Mouse (Mus musculus) CH12.LX (cell line): ENCODE data around the gene Itpr1. TPM values are rescaled to one million over a fixed set of nuclear protein-coding genes. Genes with fewer than 3 reads are reported as not detected.

Source experiments
- DNase-seq: peaks from one replicate; pipeline ENCODE4 v3.0.0-alpha.2; 2013; ENCODE audit errors: extremely low read depth
- H3K27ac ChIP-seq: 2 replicates; pipeline ENCODE4 v1.5.1; 2012; ENCODE audit warnings: low read depth, mild to moderate bottlenecking, control low read depth, moderate library complexity; ENCODE audit not compliant: insufficient read depth
- H3K27me3 ChIP-seq: replicated peaks from 2 replicates; pipeline ENCODE3; 2012; ENCODE audit warnings: inconsistent platforms
- H3K36me3 ChIP-seq, 2 experiments: replicated peaks in 1 of 2; 2 replicates each; pipeline versions ENCODE3 to v1.6.1; 2012; ENCODE audit warnings: inconsistent platforms in 1 of 2, low read length in 1 of 2, mild to moderate bottlenecking in 1 of 2, mixed read lengths in 1 of 2, moderate library complexity in 1 of 2; ENCODE audit not compliant: control insufficient read depth in 1 of 2, insufficient read depth in 1 of 2
- H3K4me1 ChIP-seq, 2 experiments: 2 replicates each; pipeline ENCODE4 v1.6.1; 2012; ENCODE audit warnings: inconsistent platforms in 1 of 2, moderate library complexity in 1 of 2; ENCODE audit not compliant: insufficient read depth in 2 of 2, control insufficient read depth in 1 of 2
- H3K4me2 ChIP-seq: 2 replicates; pipeline ENCODE4 v1.6.1; 2012; ENCODE audit warnings: low read depth, mild to moderate bottlenecking, control low read depth; ENCODE audit not compliant: poor library complexity, insufficient read depth, severe bottlenecking
- H3K4me3 ChIP-seq, 3 experiments: fragments of 150-350 bp in 1 of 3; sonication (generic) in 1 of 3; replicated peaks in 1 of 3; 2 replicates each; pipeline versions ENCODE3 to v1.5.1; 2011 to 2012; ENCODE audit warnings: low read depth in 2 of 3, low read length in 2 of 3, mild to moderate bottlenecking in 2 of 3, moderate library complexity in 2 of 3, control low read depth in 1 of 3, improper control_type of control experiment in 1 of 3, inconsistent platforms in 1 of 3, mixed read lengths in 1 of 3; ENCODE audit not compliant: poor library complexity in 1 of 3
- H3K79me2 ChIP-seq: replicated peaks from 2 replicates; pipeline ENCODE4 v1.6.1; 2012; ENCODE audit warnings: mild to moderate bottlenecking, moderate library complexity; ENCODE audit not compliant: control insufficient read depth, poor library complexity, insufficient read depth, severe bottlenecking; ENCODE audit errors: extremely low read depth
- H3K9ac ChIP-seq: 2 replicates; pipeline ENCODE4 v1.6.1; 2012; ENCODE audit warnings: low read depth, mild to moderate bottlenecking, control low read depth, moderate library complexity; ENCODE audit not compliant: insufficient read depth
- H3K9me3 ChIP-seq: replicated peaks from 2 replicates; pipeline ENCODE3; 2012; ENCODE audit warnings: low read length, inconsistent platforms, mixed read lengths
- BHLHE40 ChIP-seq: IDR thresholded peaks from 2 replicates; pipeline ENCODE4 v1.6.1; 2011; ENCODE audit warnings: mild to moderate bottlenecking, low read depth, low read length, improper control_type of control experiment
- CHD1 ChIP-seq: IDR thresholded peaks from 2 replicates; pipeline ENCODE4 v1.6.1; 2012; ENCODE audit warnings: low read depth, low read length, improper control_type of control experiment, inconsistent platforms
- CTCF ChIP-seq, 2 experiments: IDR thresholded peaks in 1 of 2; conservative IDR thresholded peaks in 1 of 2; 2 replicates each; pipeline ENCODE4 v1.5.1; 2011 to 2012; ENCODE audit warnings: low read depth in 2 of 2, low read length in 2 of 2, improper control_type of control experiment in 1 of 2, inconsistent platforms in 1 of 2, mild to moderate bottlenecking in 1 of 2, moderate library complexity in 1 of 2
- EP300 ChIP-seq: IDR thresholded peaks from 2 replicates; pipeline ENCODE4 v1.6.1; 2011; ENCODE audit warnings: low read length, improper control_type of control experiment
- ETS1 ChIP-seq: conservative IDR thresholded peaks from 2 replicates; pipeline ENCODE4 v1.6.1; 2012; ENCODE audit warnings: low read depth, mild to moderate bottlenecking, inconsistent platforms, low read length, improper control_type of control experiment, moderate library complexity
- HCFC1 ChIP-seq: IDR thresholded peaks from 2 replicates; pipeline ENCODE4 v1.6.1; 2012; ENCODE audit warnings: low read depth, mild to moderate bottlenecking, inconsistent platforms, low read length, improper control_type of control experiment
- JUND ChIP-seq: conservative IDR thresholded peaks from 2 replicates; pipeline ENCODE4 v1.6.1; 2011; ENCODE audit warnings: low read depth, low read length, improper control_type of control experiment
- MAFK ChIP-seq: IDR thresholded peaks from 2 replicates; pipeline ENCODE4 v1.6.1; 2011; ENCODE audit warnings: low read length, improper control_type of control experiment; ENCODE audit not compliant: insufficient replicate concordance
- MAX ChIP-seq: IDR thresholded peaks from 2 replicates; pipeline ENCODE4 v1.6.1; 2011; ENCODE audit warnings: low read length, improper control_type of control experiment
- MAZ ChIP-seq: IDR thresholded peaks from 2 replicates; pipeline ENCODE4 v1.6.1; 2012; ENCODE audit warnings: low read depth, mild to moderate bottlenecking, inconsistent platforms, low read length, improper control_type of control experiment, moderate library complexity
- POLR2AphosphoS2 ChIP-seq: IDR thresholded peaks from 2 replicates; pipeline ENCODE4 v1.6.1; 2011; ENCODE audit warnings: low read depth, low read length, improper control_type of control experiment
- RCOR1 ChIP-seq: conservative IDR thresholded peaks from 2 replicates; pipeline ENCODE4 v1.6.1; 2012; ENCODE audit warnings: low read depth, mild to moderate bottlenecking, inconsistent platforms, low read length, improper control_type of control experiment
- SIN3A ChIP-seq: IDR thresholded peaks from 2 replicates; pipeline ENCODE4 v1.6.1; 2012; ENCODE audit warnings: low read length, improper control_type of control experiment, inconsistent platforms
- SMC3 ChIP-seq: IDR thresholded peaks from 2 replicates; pipeline ENCODE4 v1.6.1; 2011; ENCODE audit warnings: low read depth, low read length, improper control_type of control experiment
- UBTF ChIP-seq: IDR thresholded peaks from 2 replicates; pipeline ENCODE4 v1.6.1; 2012; ENCODE audit warnings: low read depth, mild to moderate bottlenecking, inconsistent platforms, low read length, improper control_type of control experiment, moderate library complexity
- USF1 ChIP-seq: IDR thresholded peaks from 2 replicates; pipeline ENCODE4 v1.6.1; 2014; ENCODE audit warnings: low read depth, mild to moderate bottlenecking, inconsistent platforms, low read length, improper control_type of control experiment
- ZMIZ1 ChIP-seq: IDR thresholded peaks from 2 replicates; pipeline ENCODE4 v1.6.1; 2012; ENCODE audit warnings: low read depth, mild to moderate bottlenecking, inconsistent platforms, low read length, improper control_type of control experiment
- dilution Hi-C: fragments of 300-500 bp; cut with MboI; formaldehyde crosslinking; loops from 2 replicates; pipeline ENCODE4 v1.14.3; 2020; ENCODE audit warnings: low sequenced_read_pairs; ENCODE audit not compliant: extremely low pct_unique_long_range_greater_than_20kb, extremely low pct_ligation_motif_present
- in situ Hi-C: fragments of 300-500 bp; cut with MboI; formaldehyde crosslinking; loops from 3 replicates; pipeline ENCODE4 v1.14.3; 2019; ENCODE audit warnings: low sequenced_read_pairs, low pct_ligation_motif_present, low pct_unique_long_range_greater_than_20kb, mixed read lengths
- polyA plus RNA-seq: library from polyadenylated mRNA; unstranded; fragments of >175 nt; gene quantifications from 2 replicates; pipeline ENCODE4 v1.2.1, GENCODE M21; 2012; ENCODE audit warnings: low read depth; ENCODE audit not compliant: insufficient read length
- total RNA-seq, 2 experiments: library from RNA; depleted of rRNA; stranded (reverse); fragments of 300-350 nt in 1 of 2; fragments of >200 nt in 1 of 2; gene quantifications; 2 replicates each; pipeline ENCODE4 v1.2.3; 2012 to 2014

The Itpr1 gene
- total and polyA plus RNA-seq, 3 experiments, result 42.8 to 73.1 (median 53.4) TPM

GRCm38 (mm10) chr6:108524617-108525010 is 311.7 kb downstream of the Itpr1 start:
- DNase-seq, result no peak
- Histone ChIP-seq H3K4me1 (peaks cover 17 to 25% of the 10 kb centered on the region in 2 experiments), H3K36me3 (peaks cover 46 to 93% of the 10 kb centered on the region in 2 experiments), H3K27me3 (no peaks in the 10 kb centered on the region), H3K79me2 (no peaks in the 10 kb centered on the region), H3K9me3 (no peaks in the 10 kb centered on the region), H3K27ac (no peak overlapping the region), H3K9ac (no peak overlapping the region), H3K4me3 (no peak overlapping the region), H3K4me2 (no peak overlapping the region)
- dilution Hi-C loops (no loop called here), in situ Hi-C loops (no loop called here)
- TF ChIP-seq MAFK (0 out of 2 replicates have a peak, but pooled peaks have one; percentile 26), UBTF (no peak), SMC3 (no peak)

- no peaks in the 10 kb centered on the region for H3K79me2 ChIP-seq
- in situ Hi-C loops, result no loop called here
- DNase-seq, result no peak
- TF ChIP-seq MAZ, result no peak
- no peak for TF ChIP-seq ETS1
- TF ChIP-seq USF1, result no peak
- TF ChIP-seq CHD1, result no peak
- no peak for TF ChIP-seq SMC3
- TF ChIP-seq, all 38 proteins: peak for 0
- Histone ChIP-seq H3K27ac (no peak overlapping the region), H3K4me2 (no peak overlapping the region), H3K36me3 (peaks cover 37 to 84% of the 10 kb centered on the region in 2 experiments), H3K27me3 (no peaks in the 10 kb centered on the region), H3K9me3 (no peaks in the 10 kb centered on the region), H3K9ac (no peak overlapping the region), H3K4me1 (peaks cover 24 to 51% of the 10 kb centered on the region in 2 experiments), H3K4me3 (no peak overlapping the region)
- dilution Hi-C loops, result no loop called here
Observed at GRCm38 (mm10) chr6:108527560-108527959, 314.7 kb downstream of the Itpr1 start.

GRCm38 (mm10) chr6:108527993-108528392 is 315.1 kb downstream of the Itpr1 start:
- H3K27me3 ChIP-seq, result no peaks in the 10 kb centered on the region
- H3K4me2 ChIP-seq, result no peak overlapping the region
- H3K9ac ChIP-seq, result no peak overlapping the region
- H3K9me3 ChIP-seq, result no peaks in the 10 kb centered on the region
- H3K4me1 ChIP-seq, result peaks cover 24 to 56% of the 10 kb centered on the region in 2 experiments
- dilution Hi-C loops (no loop called here), in situ Hi-C loops (no loop called here)
- H3K79me2 ChIP-seq, result no peaks in the 10 kb centered on the region
- H3K36me3 ChIP-seq, result peaks cover 35 to 84% of the 10 kb centered on the region in 2 experiments
- TF ChIP-seq CTCF (conservative IDR thresholded peaks at IDR 0.05 in 1 of 2, IDR thresholded peaks at IDR 0.05 in 1 of 2; ENCODE audit: low read depth in 2 of 2, low read length in 2 of 2) (no peak), POLR2AphosphoS2 (no peak), RCOR1 (no peak), ZMIZ1 (no peak), BHLHE40 (peak; percentile 44; the same call in 1 of the 2 replicates), EP300 (no peak), ETS1 (0 out of 2 replicates have a peak, but pooled peaks have one; percentile 12), SIN3A (no peak), HCFC1 (no peak), JUND (no peak), MAFK (no peak), MAX (no peak)
- no peak overlapping the region for H3K4me3 ChIP-seq
- no peak overlapping the region for H3K27ac ChIP-seq
- no peak for DNase-seq
